Mouse (Mus musculus) thymus, postnatal 0 days (tissue): Measurements from ENCODE around the gene Notch4. TPM values are rescaled to one million over a fixed set of nuclear protein-coding genes. Genes with fewer than 3 reads are reported as not detected.

ENCODE experiments used
- DNase-seq: peaks from one replicate; pipeline ENCODE4 v3.0.0-alpha.2; 2015; ENCODE audit warnings: low spot score
- polyA plus RNA-seq: library from polyadenylated mRNA; unstranded; fragments of >200 nt; fragmentation: Nextera tagmentation; extraction: Ambion mirVana; gene quantifications from 2 replicates; pipeline ENCODE4 v1.2.1, GENCODE M21; 2015

Notch4 gene
- polyA plus RNA-seq, 1 experiment from 2014 or later = 1.4 TPM

DNA sequence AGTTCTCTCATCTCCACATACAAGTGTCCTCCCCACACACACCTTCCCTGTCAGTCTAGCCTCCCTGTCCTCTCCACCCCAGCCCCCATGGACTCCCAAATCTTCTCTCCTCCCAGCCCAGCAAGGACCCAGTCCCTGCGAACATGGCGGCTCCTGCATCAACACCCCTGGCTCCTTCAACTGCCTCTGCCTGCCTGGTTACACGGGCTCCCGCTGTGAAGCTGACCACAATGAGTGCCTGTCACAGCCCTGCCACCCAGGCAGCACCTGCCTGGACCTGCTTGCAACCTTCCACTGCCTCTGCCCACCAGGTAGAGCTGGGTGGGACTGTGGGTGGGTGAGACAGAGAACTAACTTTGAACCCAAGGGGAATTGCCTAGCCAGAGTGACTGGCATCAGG is 5.9 kb downstream of the Notch4 start:
- DNase-seq = no peak

DNA sequence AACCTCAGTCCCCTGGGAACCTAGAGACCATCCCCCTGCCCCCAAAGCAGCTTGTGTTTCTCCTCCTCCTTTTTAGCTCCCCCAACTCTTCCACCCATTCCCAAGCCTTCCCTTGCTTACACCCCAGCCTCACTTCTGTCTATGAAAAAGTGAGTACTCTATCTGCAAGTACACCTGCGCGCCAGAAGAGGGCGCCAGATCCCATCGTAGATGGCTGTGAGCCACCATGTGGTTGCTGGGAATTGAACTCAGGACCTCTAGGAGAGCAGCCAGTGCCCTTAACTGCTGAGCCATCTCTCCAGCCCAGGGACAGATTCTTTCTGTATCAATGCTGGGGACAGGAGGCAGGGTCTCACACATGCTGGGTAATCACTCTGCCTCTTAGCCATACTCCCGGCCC is 7.8 kb downstream of the Notch4 start:
- DNase-seq = no peak

DNA sequence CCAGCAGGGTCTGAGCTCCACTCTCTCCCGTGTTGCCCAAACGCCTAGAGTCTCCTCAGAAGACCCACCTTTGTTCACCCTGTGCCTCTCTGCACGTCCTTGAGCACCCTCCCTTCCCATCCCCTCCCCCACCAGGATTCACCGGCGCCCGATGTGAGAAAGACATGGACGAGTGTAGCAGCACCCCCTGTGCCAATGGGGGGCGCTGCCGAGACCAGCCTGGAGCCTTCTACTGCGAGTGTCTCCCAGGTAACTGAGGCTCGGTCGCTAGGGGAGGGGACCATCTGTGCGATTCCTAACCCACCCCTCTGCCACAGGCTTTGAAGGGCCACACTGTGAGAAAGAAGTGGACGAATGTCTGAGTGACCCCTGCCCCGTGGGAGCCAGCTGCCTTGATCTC is 8.3 kb downstream of the Notch4 start:
- no peak for DNase-seq

DNA sequence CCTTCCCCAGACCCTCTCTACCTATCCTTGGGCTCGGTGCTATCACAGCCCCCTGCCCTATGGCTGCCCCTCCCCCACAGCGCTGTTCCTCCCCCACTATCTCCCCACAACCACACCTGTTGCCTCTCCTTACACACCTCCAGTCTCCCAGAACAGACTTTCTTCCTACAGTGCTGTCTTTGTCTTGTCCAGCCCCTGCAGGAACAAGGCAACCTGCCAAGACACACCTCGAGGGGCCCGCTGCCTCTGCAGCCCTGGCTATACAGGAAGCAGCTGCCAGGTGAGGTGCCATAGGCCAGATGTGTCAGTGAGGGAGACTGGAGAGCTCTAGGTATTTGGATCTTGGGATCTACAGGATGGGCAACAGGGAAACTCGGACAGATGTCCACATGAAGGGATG is 12.5 kb downstream of the Notch4 start:
- DNase-seq = no peak

DNA sequence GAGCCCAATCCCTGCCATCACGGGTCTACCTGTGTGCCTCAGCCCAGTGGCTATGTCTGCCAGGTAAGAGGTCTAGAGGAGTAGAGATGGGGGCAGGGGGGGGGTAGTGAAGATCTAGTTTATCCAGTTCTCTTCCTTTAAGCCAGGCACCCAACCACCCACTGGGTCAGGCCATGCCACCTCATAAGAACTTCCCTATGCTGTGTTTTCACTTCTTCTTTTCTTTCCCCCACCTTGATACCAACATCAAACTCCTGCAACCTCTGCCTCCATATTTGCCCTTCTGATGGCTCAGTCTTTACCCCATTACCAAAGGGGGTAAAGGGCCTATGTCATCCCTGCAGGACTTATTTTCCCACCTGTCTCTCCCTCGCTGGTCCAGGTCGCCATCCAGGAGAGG is 14.0 kb downstream of the Notch4 start:
- DNase-seq = no peak

DNA sequence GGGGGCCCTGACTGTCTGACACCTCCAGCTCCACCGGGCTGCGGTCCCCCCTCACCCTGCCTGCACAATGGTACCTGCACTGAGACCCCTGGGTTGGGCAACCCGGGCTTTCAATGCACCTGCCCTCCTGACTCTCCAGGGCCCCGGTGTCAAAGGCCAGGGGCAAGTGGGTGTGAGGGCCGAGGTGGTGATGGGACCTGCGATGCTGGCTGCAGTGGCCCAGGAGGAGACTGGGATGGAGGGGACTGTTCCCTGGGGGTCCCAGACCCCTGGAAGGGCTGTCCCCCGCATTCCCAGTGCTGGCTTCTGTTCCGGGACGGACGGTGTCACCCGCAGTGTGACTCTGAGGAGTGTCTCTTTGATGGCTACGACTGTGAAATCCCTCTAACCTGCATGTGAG is 18.5 kb downstream of the Notch4 start:
- DNase-seq = no peak

DNA sequence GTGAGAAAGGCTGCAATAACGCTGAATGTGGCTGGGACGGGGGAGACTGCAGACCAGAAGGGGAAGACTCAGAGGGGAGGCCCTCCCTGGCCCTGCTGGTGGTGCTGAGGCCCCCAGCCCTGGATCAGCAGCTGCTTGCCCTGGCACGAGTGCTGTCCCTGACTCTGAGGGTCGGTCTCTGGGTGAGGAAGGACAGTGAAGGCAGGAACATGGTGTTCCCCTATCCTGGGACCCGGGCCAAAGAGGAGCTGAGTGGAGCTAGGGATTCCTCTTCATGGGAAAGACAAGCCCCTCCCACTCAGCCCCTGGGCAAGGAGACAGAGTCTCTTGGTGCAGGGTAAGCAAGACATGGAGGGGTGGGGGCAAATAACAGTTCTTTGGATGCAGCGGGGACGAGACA is 19.3 kb downstream of the Notch4 start:
- DNase-seq = no peak

DNA sequence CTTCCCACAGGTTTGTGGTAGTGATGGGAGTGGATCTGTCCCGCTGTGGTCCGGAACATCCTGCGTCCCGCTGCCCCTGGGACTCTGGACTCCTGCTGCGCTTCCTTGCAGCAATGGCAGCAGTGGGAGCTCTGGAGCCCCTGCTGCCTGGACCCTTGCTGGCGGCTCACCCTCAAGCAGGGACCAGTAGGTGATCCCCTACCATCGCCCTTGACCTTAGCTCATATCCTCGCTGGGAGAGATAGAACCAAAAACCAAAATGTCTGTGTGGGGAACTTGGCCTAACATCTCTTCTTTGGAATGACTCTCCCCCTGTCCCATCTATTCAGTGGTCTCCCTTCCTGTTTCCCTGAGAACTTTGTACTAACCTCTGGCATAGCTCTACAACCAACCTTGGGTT is 19.8 kb downstream of the Notch4 start:
- no peak for DNase-seq

DNA sequence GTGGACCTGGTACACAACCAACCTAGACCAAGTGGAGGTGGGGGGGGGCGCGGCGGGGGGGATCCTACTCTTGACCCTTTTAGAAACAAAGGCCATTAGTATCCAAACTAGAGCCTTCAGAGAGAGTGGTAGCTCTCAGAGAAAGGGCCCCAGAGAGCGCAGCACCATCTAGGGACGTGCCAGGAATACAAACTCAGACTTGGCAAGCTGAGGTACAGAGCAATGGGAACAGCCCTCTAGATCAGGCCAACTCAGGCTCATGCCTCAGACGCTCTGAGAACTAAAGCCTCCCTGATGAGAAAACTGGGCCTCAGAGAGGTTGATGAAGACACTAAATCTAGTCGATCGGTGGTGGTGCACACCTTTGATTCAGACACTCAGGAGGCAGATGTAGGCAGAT is 21.1 kb downstream of the Notch4 start:
- DNase-seq = no peak

DNA sequence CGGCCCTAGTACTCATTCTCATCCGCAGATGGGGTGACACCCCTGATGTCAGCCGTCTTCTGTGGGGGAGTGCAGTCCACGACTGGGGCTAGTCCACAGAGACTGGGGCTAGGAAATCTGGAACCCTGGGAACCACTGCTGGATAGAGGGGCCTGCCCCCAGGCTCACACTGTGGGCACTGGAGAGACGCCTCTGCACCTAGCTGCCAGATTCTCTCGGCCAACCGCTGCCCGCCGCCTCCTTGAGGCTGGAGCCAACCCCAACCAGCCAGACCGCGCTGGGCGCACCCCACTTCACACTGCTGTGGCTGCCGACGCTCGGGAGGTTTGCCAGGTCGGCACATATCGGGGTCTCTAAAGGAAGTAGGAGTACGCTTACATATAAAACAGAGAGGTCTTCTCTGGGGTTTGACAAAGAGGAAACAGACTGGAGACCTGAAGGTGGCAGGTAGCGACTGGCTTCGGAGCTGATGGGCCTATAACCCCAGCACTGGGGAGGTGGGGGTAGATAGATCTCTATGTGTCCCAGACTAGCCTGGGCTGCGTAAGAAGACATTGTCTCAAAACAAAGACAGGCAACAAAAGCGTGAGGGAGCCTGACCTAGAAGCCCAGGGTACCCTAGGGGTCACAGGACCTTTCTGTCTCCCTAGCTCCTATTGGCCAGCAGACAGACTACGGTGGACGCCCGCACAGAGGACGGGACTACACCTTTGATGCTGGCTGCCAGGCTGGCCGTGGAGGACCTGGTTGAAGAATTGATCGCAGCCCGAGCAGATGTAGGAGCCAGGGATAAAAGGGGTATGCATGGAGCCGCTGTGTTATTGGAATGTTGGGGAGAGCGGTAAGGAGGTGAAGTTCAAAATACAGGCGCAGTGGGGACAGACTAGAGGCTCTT is 22.1 kb downstream of the Notch4 start:
- DNase-seq = no peak

DNA sequence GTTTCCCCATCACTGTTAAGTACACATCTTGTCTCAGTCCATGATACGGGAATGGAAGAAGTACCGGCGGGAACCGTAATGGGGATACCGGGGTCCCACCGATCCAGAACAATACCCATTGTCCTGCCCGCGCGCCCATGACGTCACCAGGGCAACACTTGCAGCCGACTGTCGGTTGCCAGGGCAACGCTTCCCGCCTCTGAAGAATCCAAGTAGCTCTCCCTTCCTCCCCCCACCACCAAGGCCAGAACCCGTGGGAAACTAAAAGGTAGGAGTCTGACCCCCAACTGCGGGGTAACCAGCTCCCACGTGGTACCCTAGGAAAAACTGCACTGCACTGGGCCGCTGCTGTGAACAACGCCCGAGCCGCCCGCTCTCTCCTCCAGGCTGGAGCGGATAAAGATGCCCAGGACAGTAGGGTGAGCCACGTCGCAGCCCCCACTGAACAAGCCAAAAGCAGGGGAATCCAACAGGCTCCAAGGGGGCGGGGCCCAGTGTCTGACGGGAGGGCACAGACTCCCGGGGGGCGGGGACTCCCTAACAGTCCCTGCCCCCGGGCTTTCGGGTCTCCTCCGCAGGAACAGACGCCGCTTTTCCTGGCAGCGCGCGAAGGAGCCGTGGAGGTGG is 22.8 kb downstream of the Notch4 start:
- peak; percentile 88 for DNase-seq

DNA sequence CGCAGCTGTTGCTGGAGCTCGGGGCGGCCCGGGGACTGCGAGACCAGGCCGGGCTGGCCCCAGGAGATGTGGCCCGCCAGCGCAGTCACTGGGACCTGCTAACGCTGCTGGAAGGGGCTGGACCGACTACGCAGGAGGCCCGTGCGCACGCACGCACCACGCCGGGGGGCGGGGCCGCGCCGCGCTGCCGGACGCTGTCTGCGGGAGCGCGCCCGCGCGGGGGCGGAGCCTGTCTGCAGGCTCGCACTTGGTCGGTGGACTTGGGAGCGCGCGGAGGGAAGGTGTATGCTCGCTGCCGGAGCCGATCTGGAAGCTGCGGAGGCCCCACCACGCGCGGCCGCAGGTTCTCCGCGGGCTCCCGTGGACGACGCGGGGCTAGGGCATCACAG is 23.3 kb downstream of the Notch4 start:
- peak; percentile 97 for DNase-seq

DNA sequence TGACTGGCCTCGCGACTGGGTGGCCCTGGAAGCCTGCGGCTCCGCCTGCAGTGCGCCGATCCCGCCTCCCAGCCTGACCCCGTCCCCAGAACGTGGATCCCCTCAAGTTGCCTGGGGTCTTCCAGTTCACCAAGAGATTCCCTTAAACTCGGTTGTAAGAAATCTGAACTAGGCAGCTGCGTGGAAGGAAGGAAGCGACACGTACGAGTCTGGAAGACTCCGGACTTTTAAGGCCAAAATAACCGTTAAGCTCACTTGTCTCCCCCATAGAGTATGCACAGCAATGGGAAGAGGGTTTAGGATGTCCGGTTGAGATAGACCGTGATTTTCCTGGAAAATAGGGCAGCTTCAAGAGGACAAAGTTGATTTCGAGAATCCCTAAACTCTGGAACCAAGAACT is 23.7 kb downstream of the Notch4 start:
- no peak for DNase-seq

DNA sequence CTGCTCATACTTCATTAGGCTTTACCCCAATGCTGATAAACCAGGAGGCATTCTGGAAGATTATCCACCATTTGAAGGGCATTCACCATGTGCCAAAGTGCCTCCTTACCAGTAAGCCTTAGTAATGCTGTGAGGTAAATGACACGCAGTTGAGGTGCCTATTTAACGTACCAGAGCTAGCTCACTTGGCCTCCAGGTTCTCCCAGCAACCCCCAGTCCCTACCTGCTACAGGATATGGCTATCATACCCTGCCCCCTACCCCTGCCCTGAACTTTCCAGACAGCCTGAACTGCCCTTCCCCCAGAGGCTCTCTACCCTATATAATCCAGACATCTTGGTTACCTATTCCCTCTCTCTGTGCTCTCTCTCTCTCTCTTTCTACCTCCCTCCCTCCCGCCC is 24.7 kb downstream of the Notch4 start:
- peak; percentile 17 for DNase-seq

DNA sequence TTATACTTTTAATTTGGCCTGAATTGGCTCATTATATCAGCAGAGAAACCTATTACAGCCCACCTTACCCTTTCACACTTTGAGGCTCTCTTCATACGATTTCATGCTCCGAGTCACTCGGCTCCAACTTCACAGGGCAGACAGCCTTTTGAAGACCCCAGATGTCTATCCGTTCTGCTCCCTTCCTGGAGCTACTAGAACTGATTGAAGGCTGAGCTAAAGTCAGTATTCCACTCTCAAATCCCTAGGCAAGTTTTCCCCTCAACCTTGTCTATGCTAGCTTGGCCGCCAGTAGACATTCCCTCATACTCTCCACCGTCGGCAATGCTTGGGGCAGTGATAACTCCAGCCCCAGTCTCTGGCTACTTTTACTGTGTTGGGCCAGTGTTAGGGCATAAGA is 25.1 kb downstream of the Notch4 start:
- peak; percentile 52 for DNase-seq

DNA sequence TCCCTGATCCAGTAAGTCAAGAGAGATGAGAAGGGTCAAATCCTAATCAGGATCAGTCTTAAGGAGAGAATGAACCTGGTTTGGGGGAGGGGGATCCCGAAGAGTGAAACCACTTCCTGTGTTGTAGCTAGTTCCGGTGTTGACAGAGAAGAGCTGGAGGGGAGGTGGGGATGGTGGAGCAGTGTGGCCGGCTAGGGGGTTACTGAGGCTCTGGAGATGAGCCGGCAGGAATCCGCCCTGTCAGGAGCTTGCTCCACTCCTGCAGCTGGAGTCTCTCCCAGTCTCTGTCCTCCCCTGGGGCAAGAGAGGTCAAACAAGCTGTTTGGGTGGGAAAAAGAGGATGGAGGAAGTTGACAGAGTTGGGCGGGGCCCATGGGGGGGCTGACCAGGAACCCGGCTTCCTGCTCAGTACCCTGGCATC is 25.6 kb downstream of the Notch4 start, which contains the start of gene Gpsm3:
Gene Gpsm3, plus strand, starts transcription at position 126 of the 421 bp plus-strand sequence.
- peak; percentile 77 for DNase-seq

DNA sequence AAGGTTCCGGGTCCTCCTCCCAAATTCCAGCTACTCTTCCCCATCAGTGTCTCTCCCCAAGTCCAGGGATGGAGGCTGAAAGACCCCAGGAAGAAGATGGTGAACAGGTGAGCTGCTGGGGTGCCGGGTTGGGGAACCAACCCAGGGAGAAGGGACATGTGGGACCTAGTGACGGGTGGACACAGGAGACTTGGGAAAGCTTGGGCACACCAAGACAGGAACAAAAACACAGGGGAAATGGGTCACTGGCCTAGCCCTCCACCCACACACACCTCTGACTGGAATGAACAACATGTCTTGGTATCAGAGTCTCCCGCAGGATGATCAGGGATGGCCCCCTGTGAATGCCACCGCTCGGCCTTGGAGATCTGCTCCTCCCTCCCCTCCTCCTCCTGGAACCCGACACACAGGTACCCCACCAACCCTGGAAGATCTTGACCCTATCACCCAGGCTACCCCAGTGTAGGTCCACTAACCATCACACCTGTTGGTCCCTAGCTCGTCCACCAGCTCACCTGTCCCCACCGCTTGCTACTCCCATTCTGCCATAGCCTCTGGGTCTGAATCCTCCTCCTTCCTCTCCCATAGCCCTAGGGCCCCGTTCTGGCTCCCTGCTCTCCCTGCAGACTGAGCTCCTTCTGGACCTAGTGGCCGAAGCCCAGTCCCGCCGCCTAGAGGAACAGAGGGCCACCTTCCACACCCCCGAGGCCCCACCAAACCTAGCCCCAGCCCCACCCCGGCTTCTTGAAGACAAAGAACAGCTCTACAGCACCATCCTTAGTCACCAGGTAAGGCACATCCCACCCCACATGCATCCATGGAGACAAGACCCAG is 26.3 kb downstream of the Notch4 start:
- no peak for DNase-seq

DNA sequence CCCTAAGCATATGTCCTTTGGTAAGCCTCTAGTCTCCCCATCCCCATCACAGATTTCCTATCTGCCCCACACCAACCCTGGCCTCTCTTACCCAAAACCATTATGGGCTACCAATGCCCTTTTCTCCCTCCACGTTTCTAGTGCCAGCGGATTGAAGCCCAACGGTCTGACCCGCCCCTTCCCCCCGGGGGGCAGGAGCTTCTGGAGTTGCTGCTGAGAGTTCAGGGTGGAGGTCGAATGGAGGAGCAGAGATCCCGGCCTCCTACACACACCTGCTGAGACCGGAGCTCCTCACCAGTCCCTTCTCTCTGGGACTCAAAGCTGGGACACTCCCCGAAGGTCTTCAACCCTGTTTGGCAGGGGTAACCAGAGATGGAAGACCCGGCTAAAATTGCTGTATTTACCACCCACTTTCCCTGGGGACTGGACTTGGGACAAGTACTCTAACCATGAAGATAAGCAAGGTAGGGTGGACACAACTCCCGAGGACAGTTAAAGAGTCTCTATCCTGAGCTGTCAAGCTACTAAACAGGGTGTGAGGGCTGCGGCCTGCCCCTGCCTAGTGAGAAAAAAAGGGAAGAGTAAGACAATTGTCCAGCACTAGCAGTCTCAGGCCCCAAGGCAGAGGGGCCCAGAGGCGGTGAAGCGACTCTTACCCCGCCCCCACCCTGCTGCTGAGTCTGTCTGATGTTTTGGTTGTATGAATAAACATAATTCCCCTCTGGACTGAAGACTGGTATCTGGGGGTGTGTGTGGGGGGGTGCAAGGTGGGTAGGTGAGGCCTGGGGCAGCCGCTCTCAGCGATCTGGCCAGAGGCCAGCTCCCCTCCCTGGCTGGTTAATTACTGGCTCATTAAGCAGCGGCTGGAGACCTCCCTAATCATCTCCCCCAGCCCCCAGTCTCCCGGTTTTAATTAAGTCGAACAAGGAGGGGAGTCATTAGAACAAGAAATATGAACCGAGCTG is 27.2 kb downstream of the Notch4 start, which contains the start of gene Pbx2:
Gene Pbx2, plus strand, starts transcription at position 238 of the 965 bp plus-strand sequence.
- peak; percentile 15 for DNase-seq

DNA sequence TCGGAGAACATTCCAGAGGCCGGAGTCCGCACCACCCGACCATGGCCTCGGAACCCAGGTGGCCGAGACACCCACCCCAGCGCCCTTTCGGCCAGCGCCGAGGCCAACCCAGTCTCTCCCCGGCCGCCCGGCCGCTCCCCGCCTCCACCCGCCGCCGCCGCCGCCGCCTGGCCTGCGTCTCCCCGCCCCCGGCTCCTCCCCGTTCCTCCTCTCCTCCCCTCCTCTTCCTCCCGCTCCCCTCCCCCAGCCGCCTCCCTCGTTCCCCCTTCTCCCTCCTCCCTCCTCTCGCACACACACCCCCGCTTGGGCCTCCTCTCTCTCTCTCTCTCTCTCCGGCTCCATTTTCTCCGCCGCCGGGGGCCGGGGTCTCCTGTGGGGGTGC is 27.9 kb downstream of the Notch4 start:
- peak; percentile 88 for DNase-seq
